Mouse (Mus musculus): ENCODE measurements around the gene Hsfy2.

- no peak for TF ChIP-seq GATA1 (IDR thresholded peaks at IDR 0.05; ENCODE audit: borderline replicate concordance, low read length)
- TF ChIP-seq FLI1 (IDR thresholded peaks at IDR 0.05; ENCODE audit: low read length): no peak
Measured at GRCm38 (mm10) chr1:56670509-56670908, 33.3 kb upstream of the Hsfy2 start.
